Mouse (Mus musculus): ENCODE results near the gene Mapkap1.

DNA sequence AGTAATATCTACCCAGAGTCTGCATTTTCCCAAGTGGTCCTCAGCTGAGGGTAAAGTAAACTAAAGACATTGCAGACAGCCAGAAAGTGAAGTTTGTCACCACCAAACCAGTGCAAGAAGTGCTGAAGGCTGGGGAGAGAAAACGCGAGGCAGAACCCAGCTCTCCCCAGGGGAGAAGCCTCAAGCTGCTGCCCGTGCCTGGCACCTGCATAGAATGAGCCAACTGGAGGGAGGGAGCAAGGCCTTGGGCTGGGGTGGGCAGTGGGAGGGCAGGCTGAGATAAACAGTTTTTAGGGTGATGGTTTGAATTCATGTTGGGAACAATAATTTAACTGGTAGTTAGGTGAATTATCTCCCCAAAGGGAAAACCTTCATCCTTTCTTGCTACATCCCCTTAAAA is 202.3 kb downstream of the Mapkap1 start:
- no peak for TF ChIP-seq CTCF (IDR thresholded peaks at IDR 0.05)
- TF ChIP-seq EP300 (IDR thresholded peaks at IDR 0.05): no peak

Data from lung, postnatal 0 days (tissue).